Mouse (Mus musculus) adrenal gland, postnatal 4 days (tissue): ENCODE data around the gene Sh3d19. TPM values are rescaled to one million over a fixed set of nuclear protein-coding genes. Genes with fewer than 3 reads are reported as not detected.
A peak's percentile ranks its signal among the peaks of the same experiment; 100 is the strongest.

Experiments
- DNase-seq, 2 experiments: peaks; one replicate each; pipeline ENCODE4 v3.0.0; 2021 to 2022; ENCODE audit warnings: low spot score in 2 of 2, mixed read lengths in 2 of 2
- long read RNA-seq, 2 experiments: library from polyadenylated mRNA; stranded (forward); transcript quantifications; one replicate each; pipeline ENCODE4 v2.0.0; 2021
- total RNA-seq, 2 experiments: library from RNA; stranded (reverse); gene quantifications; 2 replicates each; pipeline ENCODE4 v1.2.3; 2021

The Sh3d19 gene
- 10 to 100 TPM; 27.0 to 29.3 TPM for total RNA-seq
- long read RNA-seq, experiment 1, partial matches to known transcripts, result 0 of 3 reads
- long read RNA-seq, experiment 1, other reads (novel, unspliced or antisense), result 2 of 3 reads
- long read RNA-seq, experiment 2, partial matches to known transcripts, result 0 of 13 reads
- long read RNA-seq, experiment 2, other reads (novel, unspliced or antisense), result 9 of 13 reads

- DNase-seq, result peak; percentile 60 to 64
Measured at GRCm38 (mm10) chr3:85970742-85971598, at the start of gene Sh3d19. TSS of gene Sh3d19 (plus strand) at chr3:85971109.

GRCm38 (mm10) chr3:85922331-85922730, 48.6 kb upstream of the Sh3d19 start:
- DNase-seq, result peak; percentile 8 to 45

- DNase-seq, result no peak
Measured at GRCm38 (mm10) chr3:85923343-85923742, 47.6 kb upstream of the Sh3d19 start.

GRCm38 (mm10) chr3:85923954-85924945, 46.7 kb upstream of the Sh3d19 start:
- DNase-seq, result peak; percentile 51 to 61

- DNase-seq, result no peak
Measured at GRCm38 (mm10) chr3:85927296-85927695, 43.6 kb upstream of the Sh3d19 start.

- DNase-seq, result no peak
Measured at GRCm38 (mm10) chr3:85928140-85928611, 42.7 kb upstream of the Sh3d19 start.

- DNase-seq, result no peak
Measured at GRCm38 (mm10) chr3:85929711-85930110, 41.2 kb upstream of the Sh3d19 start.

- DNase-seq, result no peak
Measured at GRCm38 (mm10) chr3:85930671-85931255, 40.1 kb upstream of the Sh3d19 start.

- no peak for DNase-seq
Measured at GRCm38 (mm10) chr3:85931859-85932258, 39.0 kb upstream of the Sh3d19 start.

- DNase-seq, result no peak
Measured at GRCm38 (mm10) chr3:85933586-85933985, 37.3 kb upstream of the Sh3d19 start.

GRCm38 (mm10) chr3:85950914-85951313, 20.0 kb upstream of the Sh3d19 start:
- no peak for DNase-seq

- DNase-seq, result no peak
Measured at GRCm38 (mm10) chr3:85952696-85953283, 18.1 kb upstream of the Sh3d19 start.

GRCm38 (mm10) chr3:85955269-85955668, 15.6 kb upstream of the Sh3d19 start:
- no peak for DNase-seq

GRCm38 (mm10) chr3:85955704-85956103, 15.2 kb upstream of the Sh3d19 start:
- DNase-seq, result no peak

- no peak for DNase-seq
Measured at GRCm38 (mm10) chr3:85959669-85960068, 11.2 kb upstream of the Sh3d19 start.

- no peak for DNase-seq
Measured at GRCm38 (mm10) chr3:85961134-85961533, 9.8 kb upstream of the Sh3d19 start.

GRCm38 (mm10) chr3:85965479-85965878, 5.4 kb upstream of the Sh3d19 start:
- no peak for DNase-seq

GRCm38 (mm10) chr3:85969040-85969439, 1.9 kb upstream of the Sh3d19 start:
- DNase-seq, result no peak

- peak in 1 of 2 experiments; percentile 6 for DNase-seq
Measured at GRCm38 (mm10) chr3:85971599-85971975, 678 bp downstream of the Sh3d19 start.

GRCm38 (mm10) chr3:85973376-85974140, 2.6 kb downstream of the Sh3d19 start:
- DNase-seq, result no peak
